Mouse (Mus musculus) ES-Bruce4 (cell line): ENCODE measurements around the gene Xylt1.

Source experiments
- CTCF ChIP-seq: IDR thresholded peaks from one replicate; pipeline ENCODE4 v1.8.1; 2011; ENCODE audit warnings: low read depth, low read length
- EP300 ChIP-seq: IDR thresholded peaks from 2 replicates; pipeline ENCODE4 v1.6.1; 2011; ENCODE audit warnings: low read depth, low read length; ENCODE audit not compliant: insufficient read depth
- POLR2A ChIP-seq: IDR thresholded peaks from one replicate; pipeline ENCODE4 v1.8.1; 2011; ENCODE audit warnings: low read length; ENCODE audit not compliant: insufficient read depth

- TF ChIP-seq CTCF: no peak
- no peak for TF ChIP-seq POLR2A
- TF ChIP-seq EP300: no peak
Observed at GRCm38 (mm10) chr7:117452269-117452668, 71.5 kb downstream of the Xylt1 start.
